Mouse (Mus musculus) limb, embryonic 15.5 days (tissue): Measurements from ENCODE around the gene Zc3h13. TPM values are rescaled to one million over a fixed set of nuclear protein-coding genes. Genes with fewer than 3 reads are reported as not detected.

Source experiments
- ATAC-seq: fragments of 200-750 bp; cut with Nextera tagmentation; 2 replicates; pipeline ENCODE4 v1.8.0; 2017; ENCODE audit warnings: low read depth, moderate TSS enrichment; ENCODE audit not compliant: insufficient number of reproducible peaks, low FRiP score, low TSS enrichment
- H3K27ac ChIP-seq: fragments of 300-500 bp; sonication (generic); 2 replicates; pipeline ENCODE4 v1.5.1; 2015; ENCODE audit warnings: moderate library complexity, mild to moderate bottlenecking, inconsistent platforms
- H3K27me3 ChIP-seq: fragments of 300-500 bp; sonication (generic); 2 replicates; pipeline ENCODE4 v1.6.1; 2015; ENCODE audit warnings: inconsistent platforms
- H3K36me3 ChIP-seq: fragments of 300-500 bp; sonication (generic); 2 replicates; pipeline ENCODE4 v1.6.1; 2015; ENCODE audit warnings: inconsistent platforms
- H3K4me1 ChIP-seq: fragments of 300-500 bp; sonication (generic); 2 replicates; pipeline ENCODE4 v1.6.1; 2015; ENCODE audit warnings: inconsistent platforms
- H3K4me2 ChIP-seq: fragments of 300-500 bp; sonication (generic); 2 replicates; pipeline ENCODE4 v1.6.1; 2015; ENCODE audit warnings: mild to moderate bottlenecking, inconsistent platforms
- H3K4me3 ChIP-seq: fragments of 300-500 bp; sonication (generic); 2 replicates; pipeline ENCODE4 v1.5.1; 2015; ENCODE audit warnings: mild to moderate bottlenecking, inconsistent platforms
- H3K9ac ChIP-seq: fragments of 300-500 bp; sonication (generic); 2 replicates; pipeline ENCODE4 v1.6.1; 2015; ENCODE audit warnings: inconsistent platforms
- H3K9me3 ChIP-seq: fragments of 300-500 bp; sonication (generic); 2 replicates; pipeline ENCODE4 v1.6.1; 2016; ENCODE audit warnings: inconsistent platforms
- WGBS: fragments of 180-500 bp; shearing (Covaris S2); methylation state at CpG from one replicate; pipeline ENCODE4 v1.1.7; 2015; 5-methylcytosine and 5-hydroxymethylcytosine counted together
- polyA plus RNA-seq: library from polyadenylated mRNA; unstranded; fragments of >200 nt; fragmentation: Nextera tagmentation; extraction: Ambion mirVana; gene quantifications from 2 replicates; pipeline ENCODE4 v1.2.1, GENCODE M21; 2015

Zc3h13 gene
- polyA plus RNA-seq, 1 experiment from 2014 or later, result 33.5 TPM

GRCm38 (mm10) chr14:75330621-75331020 is 46.4 kb downstream of the Zc3h13 start:
- no peak overlapping the region for H3K4me3 ChIP-seq
- no peak overlapping the region for H3K27ac ChIP-seq
- no peaks in the 10 kb centered on the region for H3K9me3 ChIP-seq
- 91% methylated on average over 6 of the region's 6 CpGs for WGBS
- peaks cover 3% of the 10 kb centered on the region; the same call in 1 of the 2 replicates for H3K4me1 ChIP-seq
- H3K9ac ChIP-seq, result no peak overlapping the region
- peaks cover 47% of the 10 kb centered on the region for H3K36me3 ChIP-seq
- no peak overlapping the region for H3K4me2 ChIP-seq
- H3K27me3 ChIP-seq, result no peaks in the 10 kb centered on the region
- ATAC-seq, result no peak

GRCm38 (mm10) chr14:75334321-75334720 is 50.1 kb downstream of the Zc3h13 start:
- H3K4me3 ChIP-seq, result no peak overlapping the region
- no peak for ATAC-seq
- no peak overlapping the region for H3K27ac ChIP-seq
- no peak overlapping the region for H3K9ac ChIP-seq
- H3K4me1 ChIP-seq, result peaks cover 3% of the 10 kb centered on the region; the same call in 1 of the 2 replicates
- WGBS, result 74% methylated on average over 4 of the region's 4 CpGs
- no peaks in the 10 kb centered on the region for H3K27me3 ChIP-seq
- H3K4me2 ChIP-seq, result no peak overlapping the region
- peaks cover 58% of the 10 kb centered on the region for H3K36me3 ChIP-seq
- no peaks in the 10 kb centered on the region for H3K9me3 ChIP-seq

GRCm38 (mm10) chr14:75337884-75338283 is 53.7 kb downstream of the Zc3h13 start:
- H3K36me3 ChIP-seq, result peaks cover 39% of the 10 kb centered on the region
- H3K4me2 ChIP-seq, result no peak overlapping the region
- no peak overlapping the region for H3K27ac ChIP-seq
- no peaks in the 10 kb centered on the region for H3K9me3 ChIP-seq
- no peak overlapping the region for H3K4me3 ChIP-seq
- H3K4me1 ChIP-seq, result peaks cover 3% of the 10 kb centered on the region; the same call in 1 of the 2 replicates
- 91% methylated on average over 2 of the region's 2 CpGs for WGBS
- H3K9ac ChIP-seq, result no peak overlapping the region
- no peaks in the 10 kb centered on the region for H3K27me3 ChIP-seq
- ATAC-seq, result no peak

GRCm38 (mm10) chr14:75346041-75346440 is 61.9 kb downstream of the Zc3h13 start:
- WGBS, result 69% methylated on average over 5 of the region's 5 CpGs
- H3K9me3 ChIP-seq, result no peaks in the 10 kb centered on the region

GRCm38 (mm10) chr14:75351626-75352025 is 67.5 kb downstream of the Zc3h13 start:
- Histone ChIP-seq H3K4me3 (no peak overlapping the region), H3K9ac (no peak overlapping the region), H3K36me3 (0 out of 2 replicates have a peak, but pooled peaks cover 2% of the 10 kb centered on the region), H3K4me1 (no peaks in the 10 kb centered on the region), H3K9me3 (no peaks in the 10 kb centered on the region), H3K27ac (no peak overlapping the region), H3K27me3 (no peaks in the 10 kb centered on the region), H3K4me2 (no peak overlapping the region)
- 58% methylated on average over 4 of the region's 4 CpGs for WGBS
- ATAC-seq, result no peak

More at GRCm38 (mm10) chr14:75346041-75346440, 61.9 kb downstream of the Zc3h13 start:
- peaks cover 18% of the 10 kb centered on the region for H3K36me3 ChIP-seq
- no peak overlapping the region for H3K27ac ChIP-seq
- H3K4me2 ChIP-seq, result no peak overlapping the region
- no peaks in the 10 kb centered on the region for H3K27me3 ChIP-seq
- no peak overlapping the region for H3K4me3 ChIP-seq
- no peak for ATAC-seq
- H3K4me1 ChIP-seq, result no peaks in the 10 kb centered on the region
- no peak overlapping the region for H3K9ac ChIP-seq

GRCm38 (mm10) chr14:75363316-75363715 is 79.1 kb downstream of the Zc3h13 start:
- H3K36me3 ChIP-seq, result no peaks in the 10 kb centered on the region
- no peak for ATAC-seq
- no peaks in the 10 kb centered on the region for H3K27me3 ChIP-seq
- no peak overlapping the region for H3K9ac ChIP-seq
- H3K4me1 ChIP-seq, result no peaks in the 10 kb centered on the region
- H3K4me2 ChIP-seq, result no peak overlapping the region
- WGBS, result 30% methylated on average over 6 of the region's 6 CpGs
- H3K4me3 ChIP-seq, result no peak overlapping the region
- H3K9me3 ChIP-seq, result no peaks in the 10 kb centered on the region
- H3K27ac ChIP-seq, result no peak overlapping the region

- no peak for ATAC-seq
- H3K9me3 ChIP-seq, result no peaks in the 10 kb centered on the region
- H3K4me1 ChIP-seq, result no peaks in the 10 kb centered on the region
- no peaks in the 10 kb centered on the region for H3K36me3 ChIP-seq
- H3K27ac ChIP-seq, result no peak overlapping the region
- WGBS, result 78% methylated on average over 9 of the region's 9 CpGs
- H3K4me2 ChIP-seq, result no peak overlapping the region
- H3K27me3 ChIP-seq, result no peaks in the 10 kb centered on the region
- H3K9ac ChIP-seq, result no peak overlapping the region
- H3K4me3 ChIP-seq, result no peak overlapping the region
Observed at GRCm38 (mm10) chr14:75365301-75366035, 81.3 kb downstream of the Zc3h13 start.

GRCm38 (mm10) chr14:75366741-75367140 is 82.6 kb downstream of the Zc3h13 start:
- Histone ChIP-seq H3K4me2 (no peak overlapping the region), H3K4me1 (no peaks in the 10 kb centered on the region), H3K9me3 (no peaks in the 10 kb centered on the region), H3K27ac (no peak overlapping the region), H3K9ac (no peak overlapping the region), H3K27me3 (no peaks in the 10 kb centered on the region), H3K4me3 (no peak overlapping the region), H3K36me3 (no peaks in the 10 kb centered on the region)
- peak; percentile 30; the same call in 1 of the 2 replicates for ATAC-seq
- WGBS, result 25% methylated on average over 11 of the region's 11 CpGs

- no peak overlapping the region for H3K27ac ChIP-seq
Observed at GRCm38 (mm10) chr14:75367503-75367902, 83.3 kb downstream of the Zc3h13 start.

GRCm38 (mm10) chr14:75369880-75370279 is 85.7 kb downstream of the Zc3h13 start:
- H3K4me1 ChIP-seq, result no peaks in the 10 kb centered on the region

More at GRCm38 (mm10) chr14:75367503-75367902, 83.3 kb downstream of the Zc3h13 start:
- ATAC-seq, result no peak
- Histone ChIP-seq H3K27me3 (no peaks in the 10 kb centered on the region), H3K4me3 (no peak overlapping the region), H3K36me3 (no peaks in the 10 kb centered on the region), H3K4me1 (no peaks in the 10 kb centered on the region), H3K9ac (no peak overlapping the region), H3K9me3 (no peaks in the 10 kb centered on the region), H3K4me2 (no peak overlapping the region)
- 26% methylated on average over 3 of the region's 3 CpGs for WGBS

GRCm38 (mm10) chr14:75375006-75375598 is 90.9 kb downstream of the Zc3h13 start:
- no peak for ATAC-seq
- no peak overlapping the region for H3K9ac ChIP-seq
- no peaks in the 10 kb centered on the region for H3K9me3 ChIP-seq
- no peaks in the 10 kb centered on the region for H3K36me3 ChIP-seq
- no peaks in the 10 kb centered on the region for H3K27me3 ChIP-seq
- 67% methylated on average over 11 of the region's 11 CpGs for WGBS
- no peaks in the 10 kb centered on the region for H3K4me1 ChIP-seq
- no peak overlapping the region for H3K4me2 ChIP-seq
- no peak overlapping the region for H3K27ac ChIP-seq
- no peak overlapping the region for H3K4me3 ChIP-seq

More at GRCm38 (mm10) chr14:75369880-75370279, 85.7 kb downstream of the Zc3h13 start:
- no peaks in the 10 kb centered on the region for H3K9me3 ChIP-seq
- H3K36me3 ChIP-seq, result no peaks in the 10 kb centered on the region
- H3K27ac ChIP-seq, result no peak overlapping the region
- no peak overlapping the region for H3K9ac ChIP-seq
- H3K27me3 ChIP-seq, result no peaks in the 10 kb centered on the region
- H3K4me2 ChIP-seq, result no peak overlapping the region
- no peak overlapping the region for H3K4me3 ChIP-seq
- ATAC-seq, result no peak
- 77% methylated on average over 5 of the region's 5 CpGs for WGBS

GRCm38 (mm10) chr14:75376256-75376655 is 92.1 kb downstream of the Zc3h13 start:
- Histone ChIP-seq H3K36me3 (no peaks in the 10 kb centered on the region), H3K27me3 (no peaks in the 10 kb centered on the region), H3K27ac (no peak overlapping the region), H3K4me2 (no peak overlapping the region), H3K9me3 (no peaks in the 10 kb centered on the region), H3K4me3 (no peak overlapping the region), H3K4me1 (no peaks in the 10 kb centered on the region), H3K9ac (no peak overlapping the region)
- no peak for ATAC-seq
- 12% methylated on average over 2 of the region's 2 CpGs for WGBS
